Mouse (Mus musculus) thymus, postnatal 10 days (tissue): ENCODE results near the gene Cdhr2.

Experiments
- DNase-seq, 2 experiments: peaks; one replicate each; pipeline ENCODE4 v3.0.0; 2021; ENCODE audit warnings: low spot score in 2 of 2

Gene Cdhr2

DNA sequence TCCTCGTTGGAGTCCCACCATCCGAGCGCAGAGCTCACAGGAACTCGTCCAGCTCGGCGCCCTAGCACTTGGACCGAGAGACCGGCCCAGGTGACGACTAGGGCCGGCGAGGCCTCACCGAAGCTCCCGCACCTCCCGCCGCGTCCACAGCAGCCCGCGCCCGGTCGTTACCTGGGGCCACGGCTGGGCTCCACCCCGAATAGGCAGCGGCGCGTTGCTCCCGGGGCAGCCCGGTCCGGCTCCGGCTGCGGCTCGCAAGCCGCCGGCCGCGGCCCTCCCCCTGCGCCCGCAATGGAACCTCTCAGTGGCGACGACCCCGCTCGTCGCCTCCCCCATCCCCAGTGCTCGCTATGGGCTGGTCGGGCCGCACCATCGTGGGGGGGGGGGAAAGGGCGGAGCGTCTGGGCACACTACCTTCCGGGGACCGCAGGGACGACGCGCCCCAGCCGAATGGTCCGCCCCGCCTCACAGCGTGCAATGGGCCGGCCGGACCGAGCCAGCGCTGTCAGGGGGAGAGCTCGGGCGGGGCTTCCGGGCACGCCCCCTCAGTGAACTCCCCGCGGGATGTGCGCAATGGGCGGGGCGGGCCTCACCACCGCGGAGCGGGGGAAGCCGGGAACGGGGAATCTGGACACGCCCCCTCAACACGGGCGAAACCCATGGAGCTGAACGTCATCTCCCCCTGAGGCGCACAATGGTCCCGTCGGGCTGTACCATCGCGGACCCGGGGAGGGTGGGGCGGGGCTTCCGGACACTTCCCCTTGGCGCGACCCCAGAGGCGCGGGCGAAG, 7.5 kb upstream of the Cdhr2 start, which contains the start of gene Rnf44:
Rnf44 (minus strand) TSS at position 350 of the 790 bp plus-strand sequence.
- DNase-seq = peak; percentile 98 to 99

DNA sequence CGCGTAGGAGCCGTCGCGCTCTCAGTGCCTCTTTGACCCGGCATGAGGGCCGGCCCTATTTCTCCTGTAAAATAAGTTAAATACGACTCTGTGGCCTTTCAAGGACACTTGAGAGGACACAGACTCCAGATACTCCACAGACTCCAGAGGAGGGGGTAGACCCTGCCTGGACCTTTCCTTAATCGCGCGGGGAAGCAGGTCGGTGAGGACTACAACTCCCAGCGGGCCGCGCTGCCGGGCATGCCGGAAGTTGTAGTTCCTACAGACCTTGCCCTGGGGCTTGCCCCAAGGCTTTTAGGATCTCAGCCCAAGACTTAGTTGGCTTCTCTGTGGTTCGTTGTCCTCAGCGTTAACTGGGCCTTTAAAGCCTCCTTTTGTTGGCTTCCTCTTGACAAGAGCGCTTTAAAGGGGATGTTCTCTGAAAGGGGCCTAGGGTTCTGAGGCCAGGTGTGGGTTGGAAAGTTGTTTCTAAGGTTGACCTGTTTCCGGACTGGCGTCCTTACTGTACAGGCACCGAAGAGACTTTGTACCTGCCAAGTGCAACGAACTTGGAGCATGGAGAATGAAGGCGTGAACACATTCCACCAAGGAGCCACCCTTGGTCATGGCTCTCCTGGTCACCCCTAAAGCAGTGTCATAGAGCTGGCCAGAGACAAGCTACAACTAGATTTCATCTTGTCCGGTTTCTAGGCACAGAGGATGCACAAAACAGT, 6.8 kb upstream of the Cdhr2 start:
- DNase-seq = peak; percentile 86 to 90

DNA sequence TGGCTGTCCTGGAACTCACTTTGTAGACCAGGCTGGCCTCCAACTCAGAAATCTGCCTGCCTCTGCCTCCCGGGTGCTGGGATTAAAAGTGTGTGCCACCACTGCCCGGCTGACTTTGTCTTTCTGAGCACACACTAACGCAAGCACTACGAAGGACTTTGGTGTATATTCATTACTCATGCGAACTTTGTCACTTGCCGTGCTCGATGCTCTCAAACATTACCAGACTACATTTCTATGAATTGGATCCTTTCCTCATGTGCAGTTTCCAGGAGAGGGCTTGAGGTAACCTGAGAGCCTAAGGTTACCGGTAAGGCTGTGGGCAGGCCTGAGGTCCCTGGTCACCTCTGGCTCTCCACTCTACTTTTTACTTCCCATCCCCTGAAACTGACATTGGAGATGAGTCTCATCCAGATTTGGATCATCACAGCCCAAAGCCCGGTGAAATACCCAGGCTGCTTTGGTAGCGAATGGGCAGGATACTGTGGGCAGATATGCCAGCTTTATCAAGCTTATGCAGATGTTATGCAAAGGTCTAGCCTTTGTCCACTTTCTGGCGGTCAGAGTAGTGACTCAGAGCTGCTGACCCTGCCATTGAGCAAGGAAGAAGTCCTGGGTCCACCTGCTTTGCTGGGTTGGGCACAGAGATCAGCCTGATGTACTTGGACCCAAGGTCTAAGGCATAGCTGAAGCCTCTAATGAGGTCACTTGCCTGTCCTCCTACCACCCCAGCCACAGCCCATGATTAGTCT, 5.6 kb upstream of the Cdhr2 start:
- no peak for DNase-seq

GRCm38 (mm10) chr13:54702507-54702906, 1.2 kb downstream of the Cdhr2 start:
- DNase-seq = no peak

DNA sequence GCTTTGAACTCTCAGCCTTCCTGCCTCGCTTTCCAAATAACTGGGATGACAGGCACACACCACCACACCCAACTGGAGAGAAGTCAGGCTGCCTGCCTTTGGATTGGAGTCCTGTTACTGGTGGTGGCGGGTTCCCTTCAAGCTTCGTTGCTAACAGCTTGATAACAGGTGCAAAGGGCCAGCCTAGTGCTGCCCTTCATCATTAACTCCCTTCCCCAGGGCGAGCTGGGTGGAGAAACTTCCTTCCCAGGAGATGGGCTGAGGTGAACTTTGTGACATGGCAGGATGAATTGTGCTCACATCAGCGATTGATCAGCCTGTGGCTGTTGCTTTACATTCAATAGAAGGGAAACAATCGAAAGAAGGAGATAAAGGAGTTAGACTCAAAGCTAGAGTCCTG, 3.6 kb downstream of the Cdhr2 start:
- no peak for DNase-seq

GRCm38 (mm10) chr13:54710866-54711265, 9.6 kb downstream of the Cdhr2 start:
- DNase-seq = no peak

- no peak for DNase-seq
Measured at GRCm38 (mm10) chr13:54714393-54714792, 13.1 kb downstream of the Cdhr2 start.

DNA sequence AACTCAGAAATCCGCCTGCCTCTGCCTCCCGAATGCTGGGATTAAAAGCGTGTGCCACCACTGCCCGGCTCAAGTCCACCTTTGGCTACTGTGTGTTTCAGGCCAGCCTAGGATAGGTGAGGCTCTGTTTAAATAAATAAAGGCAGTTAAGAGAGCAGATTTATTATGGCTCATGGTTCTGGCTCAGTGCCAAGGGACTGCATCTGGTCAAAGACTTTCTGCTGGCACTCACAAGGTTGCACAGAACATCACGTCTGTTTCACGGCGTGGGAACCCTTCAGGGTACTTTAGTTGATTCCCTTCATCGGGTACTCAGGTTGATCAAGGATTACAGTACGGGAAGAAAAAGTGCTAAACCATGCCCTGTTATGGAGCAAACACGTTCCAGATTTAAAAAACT, 13.7 kb downstream of the Cdhr2 start:
- no peak for DNase-seq

GRCm38 (mm10) chr13:54716916-54717315, 15.7 kb downstream of the Cdhr2 start:
- DNase-seq = peak in 1 of 2 experiments; percentile 50

- no peak for DNase-seq
Measured at GRCm38 (mm10) chr13:54723143-54723542, 21.9 kb downstream of the Cdhr2 start.

GRCm38 (mm10) chr13:54726131-54726530, 24.9 kb downstream of the Cdhr2 start:
- DNase-seq = no peak

DNA sequence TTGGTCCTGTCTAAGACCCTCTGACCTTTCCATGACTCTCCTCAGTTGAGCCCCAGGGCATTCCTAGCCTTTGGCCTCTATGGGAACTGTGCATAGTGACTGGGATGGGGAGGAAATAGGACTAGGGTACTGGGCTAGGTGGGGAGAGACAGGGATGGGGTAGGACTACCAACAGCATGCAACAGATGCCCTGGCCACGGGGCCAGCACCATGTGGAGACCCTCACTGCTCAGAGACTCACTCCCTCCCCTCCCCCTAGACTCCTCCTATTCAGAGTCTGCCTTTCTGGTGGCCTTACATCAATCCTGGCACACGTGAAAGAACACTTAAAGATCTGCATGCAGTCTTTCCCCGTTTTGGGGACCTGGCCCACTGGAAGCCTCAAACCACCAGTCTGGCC, 35.7 kb downstream of the Cdhr2 start:
- no peak for DNase-seq

DNA sequence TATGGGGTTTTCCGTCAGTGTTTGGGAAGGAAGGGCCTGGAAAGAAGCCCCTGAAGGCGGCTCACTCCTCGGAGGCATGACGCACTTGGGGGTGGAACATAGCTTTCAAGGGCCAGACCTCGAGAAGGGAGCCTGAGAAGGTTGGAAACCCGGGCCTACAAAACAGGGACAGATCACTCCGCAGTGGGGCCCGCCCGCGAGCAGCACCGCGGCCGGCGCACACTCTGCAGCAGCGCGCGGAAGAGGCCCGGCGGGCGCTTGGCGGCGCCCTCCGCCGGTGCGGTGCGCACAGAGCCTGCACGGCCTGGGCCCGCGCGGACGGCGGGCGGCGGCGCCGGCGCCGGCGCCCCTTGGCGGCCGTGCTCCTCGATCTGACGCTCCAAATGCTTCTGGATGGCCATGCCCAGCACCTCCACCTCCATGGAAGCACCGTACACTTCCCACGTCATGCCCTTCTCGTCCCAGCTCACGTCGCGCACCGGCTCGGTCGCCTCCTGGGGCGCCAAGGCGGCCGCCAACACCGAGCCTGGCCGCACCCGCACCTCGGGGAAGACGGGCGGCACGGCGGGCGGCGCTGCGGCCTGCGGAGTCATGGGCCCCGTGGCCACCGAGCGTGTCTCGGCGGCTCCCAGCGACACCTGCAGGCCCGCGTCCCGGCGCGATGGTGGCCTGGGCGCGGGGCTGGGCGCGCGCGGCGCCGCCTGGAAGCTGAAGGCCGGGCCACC, 36.4 kb downstream of the Cdhr2 start:
- no peak for DNase-seq

DNA sequence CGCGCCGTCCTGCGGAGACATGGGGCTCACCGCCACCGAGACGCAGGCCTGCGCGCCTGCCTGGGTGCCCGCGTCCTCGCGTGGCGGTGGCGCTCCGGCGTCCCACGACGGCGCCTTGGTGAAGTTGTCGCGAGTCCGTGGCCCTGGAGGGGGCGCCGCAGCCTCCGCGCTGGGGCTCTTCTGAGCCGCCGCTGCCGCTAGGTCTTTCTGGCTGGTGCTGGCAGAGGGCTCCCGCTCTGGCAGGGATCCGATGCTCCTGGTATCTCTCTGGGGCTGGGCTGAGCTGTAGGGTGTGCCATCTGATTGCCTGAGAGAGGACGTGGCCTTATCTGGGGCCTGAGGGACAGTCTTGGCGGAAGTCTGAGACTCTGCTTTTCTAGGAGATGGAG, 36.9 kb downstream of the Cdhr2 start:
- no peak for DNase-seq

- no peak for DNase-seq
Measured at GRCm38 (mm10) chr13:54746110-54746509, 44.8 kb downstream of the Cdhr2 start.

- no peak for DNase-seq
Measured at GRCm38 (mm10) chr13:54746896-54747295, 45.6 kb downstream of the Cdhr2 start.

DNA sequence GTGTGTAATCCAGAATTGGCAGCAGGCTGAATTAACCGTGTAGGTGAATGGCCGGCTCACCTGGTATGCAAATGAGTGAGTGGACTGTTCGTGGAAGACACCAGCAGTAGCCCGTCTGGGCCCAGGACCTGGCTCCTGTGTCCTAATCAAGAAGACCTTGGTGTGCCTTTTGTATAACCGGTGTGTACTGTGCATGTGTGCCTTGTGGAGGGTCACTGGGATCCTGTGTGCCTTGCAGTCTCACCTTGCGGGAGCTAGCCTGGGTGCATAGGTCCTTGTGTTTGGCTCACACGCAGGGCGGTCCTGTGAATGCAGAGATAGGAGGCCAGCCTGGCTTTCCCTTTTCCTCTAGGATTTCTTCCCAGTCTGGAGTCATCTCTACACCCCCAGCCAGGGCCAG, 46.9 kb downstream of the Cdhr2 start:
- no peak for DNase-seq

GRCm38 (mm10) chr13:54748721-54749060, 47.4 kb downstream of the Cdhr2 start:
- DNase-seq = no peak

DNA sequence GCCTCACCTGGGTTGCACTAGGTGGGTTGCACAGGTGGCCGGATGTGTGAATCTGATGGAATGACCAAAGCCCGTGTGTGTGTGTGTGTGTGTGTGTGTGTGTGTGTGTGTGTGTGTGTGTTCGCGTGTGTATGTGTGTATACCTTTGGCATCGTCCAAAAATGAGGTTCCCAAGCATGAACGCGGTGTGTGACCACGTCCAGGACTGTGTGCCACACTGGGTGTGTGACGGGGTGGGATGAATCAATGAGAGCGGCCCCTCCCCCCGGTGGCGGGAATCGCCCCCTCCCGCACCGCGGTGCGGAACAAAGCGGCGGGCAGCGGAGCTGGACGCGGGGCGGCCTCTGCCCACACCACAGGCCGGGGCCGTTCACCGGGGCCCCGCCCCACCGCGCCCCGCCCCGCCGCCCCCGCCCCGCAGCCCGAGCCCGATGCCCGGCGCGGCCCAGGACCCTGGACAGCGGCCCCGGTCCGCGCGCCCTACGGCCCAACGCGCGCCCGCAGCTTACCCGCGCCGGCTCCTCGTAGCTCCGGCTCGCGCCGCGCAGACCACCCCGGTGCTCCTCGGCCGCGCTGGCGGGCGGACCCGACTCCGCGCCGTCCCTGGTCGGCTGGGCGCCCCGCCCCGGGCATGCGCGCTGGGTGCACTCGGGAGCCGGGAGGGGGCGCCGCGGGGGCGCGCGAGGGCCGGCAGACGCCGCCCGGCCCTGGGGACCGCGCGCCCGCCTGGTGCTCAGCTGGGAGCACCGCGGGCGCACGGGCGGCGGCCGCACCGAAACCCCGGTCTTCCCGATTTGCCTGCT, 48.0 kb downstream of the Cdhr2 start:
- DNase-seq = no peak

- no peak for DNase-seq
Measured at GRCm38 (mm10) chr13:54749864-54750411, 48.7 kb downstream of the Cdhr2 start, which contains the start of gene Gprin1. Gprin1 (minus strand) TSS chr13:54749874.

- DNase-seq = peak in 1 of 2 experiments; percentile 32
Measured at GRCm38 (mm10) chr13:54750699-54751098, 49.4 kb downstream of the Cdhr2 start.
